Mouse (Mus musculus): Measurements from ENCODE around the gene Plpp3. TPM values are rescaled to one million over a fixed set of nuclear protein-coding genes. Genes with fewer than 3 reads are reported as not detected.

Gene Plpp3
- polyA plus RNA-seq, 2 experiments: 112 to 117 TPM

- Histone ChIP-seq H3K27me3 (ENCODE audit: control insufficient read depth, insufficient read depth, low read length) (no peaks in the 10 kb centered on the region), H3K9me3 (ENCODE audit: control insufficient read depth, low read length) (no peaks in the 10 kb centered on the region), H3K4me3 (replicated peaks; ENCODE audit: low read length) (no peak overlapping the region), H3K4me1 (ENCODE audit: control insufficient read depth, insufficient read depth, low read length) (no peaks in the 10 kb centered on the region), H3K36me3 (ENCODE audit: control insufficient read depth, insufficient read depth, low read length) (no peaks in the 10 kb centered on the region), H3K9ac (ENCODE audit: low read depth, low read length, severe bottlenecking) (no peak overlapping the region), H3K4me2 (replicated peaks; ENCODE audit: low read depth, low read length, severe bottlenecking) (no peak overlapping the region), H3K27ac (replicated peaks; ENCODE audit: low read depth, low read length) (no peak overlapping the region)
- DNase-seq (ENCODE audit: low spot score): no peak
- ATAC-seq (ENCODE audit: low FRiP score, low read depth): no peak
- TF ChIP-seq POLR2A (IDR thresholded peaks at IDR 0.05; ENCODE audit: borderline replicate concordance, extremely low read depth, insufficient read depth, insufficient read length): no peak
- WGBS: 79% methylated on average over 6 of the region's 6 CpGs
These were observed 36.1 kb upstream of the Plpp3 start for GRCm38 (mm10) chr4:105121081-105121480.

DNA sequence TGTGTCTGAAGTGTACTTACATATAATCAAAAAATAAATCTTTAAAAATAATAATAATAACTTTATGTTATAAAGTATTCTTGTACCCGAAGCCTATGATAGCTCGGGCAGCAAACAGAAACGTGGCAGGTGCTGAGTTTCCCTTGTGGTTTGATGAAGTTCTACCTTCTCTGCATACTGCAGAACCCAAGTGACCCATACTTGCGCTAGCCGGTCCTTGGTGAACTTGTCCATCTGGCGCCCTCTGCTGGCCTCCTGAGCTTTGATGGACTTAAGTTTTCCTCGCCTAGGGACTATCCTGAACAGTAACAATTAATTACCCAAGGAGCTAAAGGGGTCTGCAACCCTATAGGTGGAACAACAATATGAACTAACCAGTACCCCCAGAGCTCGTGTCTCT is 34.7 kb upstream of the Plpp3 start:
- DNase-seq (ENCODE audit: low spot score): no peak
- H3K36me3 ChIP-seq (ENCODE audit: control insufficient read depth, insufficient read depth, low read length): no peaks in the 10 kb centered on the region
- no peaks in the 10 kb centered on the region for H3K9me3 ChIP-seq (ENCODE audit: control insufficient read depth, low read length)
- no peak overlapping the region for H3K27ac ChIP-seq (replicated peaks; ENCODE audit: low read depth, low read length)
- no peak overlapping the region for H3K4me3 ChIP-seq (replicated peaks; ENCODE audit: low read length)
- ATAC-seq (ENCODE audit: low FRiP score, low read depth): no peak
- 43% methylated on average over 8 of the region's 8 CpGs for WGBS
- no peaks in the 10 kb centered on the region for H3K27me3 ChIP-seq (ENCODE audit: control insufficient read depth, insufficient read depth, low read length)
- TF ChIP-seq POLR2A (IDR thresholded peaks at IDR 0.05; ENCODE audit: borderline replicate concordance, extremely low read depth, insufficient read depth, insufficient read length): no peak
- no peak overlapping the region for H3K9ac ChIP-seq (ENCODE audit: low read depth, low read length, severe bottlenecking)
- H3K4me2 ChIP-seq (replicated peaks; ENCODE audit: low read depth, low read length, severe bottlenecking): no peak overlapping the region
- no peaks in the 10 kb centered on the region for H3K4me1 ChIP-seq (ENCODE audit: control insufficient read depth, insufficient read depth, low read length)

DNA sequence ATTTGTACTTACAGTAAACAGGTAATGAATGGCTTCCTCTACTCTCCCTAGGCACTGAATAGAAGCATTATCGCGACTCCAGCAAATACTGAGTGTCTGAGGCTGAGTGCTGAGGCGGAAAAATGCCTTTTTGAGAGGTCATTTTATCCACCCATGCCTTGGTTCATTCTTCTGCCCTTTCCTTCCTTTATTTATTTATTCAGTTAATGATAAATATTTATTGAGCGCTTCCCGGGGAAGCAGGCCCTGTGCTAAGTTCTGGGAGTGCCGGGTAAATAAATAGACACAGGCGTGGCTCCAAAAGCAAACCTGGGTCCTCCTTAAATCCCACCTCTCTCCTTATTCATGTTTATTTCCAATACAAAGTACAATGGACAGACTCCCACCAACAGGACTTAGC is 27.9 kb upstream of the Plpp3 start:
- ATAC-seq (ENCODE audit: low FRiP score, low read depth): no peak
- Histone ChIP-seq H3K4me2 (replicated peaks; ENCODE audit: low read depth, low read length, severe bottlenecking) (no peak overlapping the region), H3K4me1 (ENCODE audit: control insufficient read depth, insufficient read depth, low read length) (0 out of 2 replicates have a peak, but pooled peaks cover 3% of the 10 kb centered on the region), H3K27ac (replicated peaks; ENCODE audit: low read depth, low read length) (no peak overlapping the region), H3K9me3 (ENCODE audit: control insufficient read depth, low read length) (no peaks in the 10 kb centered on the region), H3K4me3 (replicated peaks; ENCODE audit: low read length) (no peak overlapping the region), H3K9ac (ENCODE audit: low read depth, low read length, severe bottlenecking) (no peak overlapping the region), H3K27me3 (ENCODE audit: control insufficient read depth, insufficient read depth, low read length) (no peaks in the 10 kb centered on the region), H3K36me3 (ENCODE audit: control insufficient read depth, insufficient read depth, low read length) (no peaks in the 10 kb centered on the region)
- no peak for DNase-seq (ENCODE audit: low spot score)
- WGBS: 77% methylated on average over 7 of the region's 7 CpGs
- no peak for TF ChIP-seq POLR2A (IDR thresholded peaks at IDR 0.05; ENCODE audit: borderline replicate concordance, extremely low read depth, insufficient read depth, insufficient read length)

GRCm38 (mm10) chr4:105131756-105132314 is 25.3 kb upstream of the Plpp3 start:
- H3K9ac ChIP-seq (ENCODE audit: low read depth, low read length, severe bottlenecking): no peak overlapping the region
- no peaks in the 10 kb centered on the region for H3K9me3 ChIP-seq (ENCODE audit: control insufficient read depth, low read length)
- no peak overlapping the region for H3K4me2 ChIP-seq (replicated peaks; ENCODE audit: low read depth, low read length, severe bottlenecking)
- H3K27ac ChIP-seq (replicated peaks; ENCODE audit: low read depth, low read length): no peak overlapping the region
- ATAC-seq (ENCODE audit: low FRiP score, low read depth) (no peak), DNase-seq (ENCODE audit: low spot score) (no peak)
- H3K27me3 ChIP-seq (ENCODE audit: control insufficient read depth, insufficient read depth, low read length): no peaks in the 10 kb centered on the region
- H3K4me1 ChIP-seq (ENCODE audit: control insufficient read depth, insufficient read depth, low read length): 0 out of 2 replicates have a peak, but pooled peaks cover 3% of the 10 kb centered on the region
- H3K36me3 ChIP-seq (ENCODE audit: control insufficient read depth, insufficient read depth, low read length): no peaks in the 10 kb centered on the region
- H3K4me3 ChIP-seq (replicated peaks; ENCODE audit: low read length): no peak overlapping the region
- WGBS: 74% methylated on average over 9 of the region's 9 CpGs
- TF ChIP-seq POLR2A (IDR thresholded peaks at IDR 0.05; ENCODE audit: borderline replicate concordance, extremely low read depth, insufficient read depth, insufficient read length): no peak

- DNase-seq (ENCODE audit: low spot score) (no peak), ATAC-seq (ENCODE audit: low FRiP score, low read depth) (no peak)
- Histone ChIP-seq H3K4me3 (replicated peaks; ENCODE audit: low read length) (no peak overlapping the region), H3K27ac (replicated peaks; ENCODE audit: low read depth, low read length) (no peak overlapping the region), H3K27me3 (ENCODE audit: control insufficient read depth, insufficient read depth, low read length) (no peaks in the 10 kb centered on the region), H3K4me2 (replicated peaks; ENCODE audit: low read depth, low read length, severe bottlenecking) (no peak overlapping the region), H3K36me3 (ENCODE audit: control insufficient read depth, insufficient read depth, low read length) (no peaks in the 10 kb centered on the region), H3K9ac (ENCODE audit: low read depth, low read length, severe bottlenecking) (no peak overlapping the region), H3K9me3 (ENCODE audit: control insufficient read depth, low read length) (no peaks in the 10 kb centered on the region), H3K4me1 (ENCODE audit: control insufficient read depth, insufficient read depth, low read length) (0 out of 2 replicates have a peak, but pooled peaks cover 3% of the 10 kb centered on the region)
- WGBS: 68% methylated on average over 4 of the region's 4 CpGs
- TF ChIP-seq POLR2A (IDR thresholded peaks at IDR 0.05; ENCODE audit: borderline replicate concordance, extremely low read depth, insufficient read depth, insufficient read length): no peak
These were observed 23.6 kb upstream of the Plpp3 start for GRCm38 (mm10) chr4:105133350-105134050.
